In genomic region chr7:73377307-73377706, GRCm38 (mm10) we compare ENCODE assay signal across 8 mouse cellular contexts. TPM values are rescaled to one million over a fixed set of nuclear protein-coding genes. Genes with fewer than 3 reads are reported as not detected.
A peak's percentile ranks its signal among the peaks of the same experiment; 100 is the strongest.
DNase-seq lines count a peak whose midpoint lies in the region; ATAC-seq lines count a peak whose summit lies in the region.

No protein-coding gene starts in this region.

- no peak overlapping the region for H3K27ac ChIP-seq in kidney, embryonic 15.5 days
- no peak overlapping the region for H3K27ac ChIP-seq in embryonic facial prominence, embryonic 12.5 days
- H3K27ac ChIP-seq in hindbrain, embryonic 16.5 days (ENCODE audit: low read depth, low read length): peak overlapping the region; percentile 93
- H3K27ac ChIP-seq in midbrain, embryonic 16.5 days (ENCODE audit: low read length): peak overlapping the region; percentile 97

- no peaks in the 10 kb centered on the region for H3K36me3 ChIP-seq in kidney, embryonic 15.5 days
- no peaks in the 10 kb centered on the region for H3K36me3 ChIP-seq in embryonic facial prominence, embryonic 12.5 days
- H3K36me3 ChIP-seq in hindbrain, embryonic 16.5 days (ENCODE audit: control insufficient read depth, insufficient read depth, low read length): no peaks in the 10 kb centered on the region
- no peaks in the 10 kb centered on the region for H3K36me3 ChIP-seq in midbrain, embryonic 16.5 days (ENCODE audit: control insufficient read depth, insufficient read depth, low read length)

- peaks cover 29% of the 10 kb centered on the region for H3K4me1 ChIP-seq in kidney, embryonic 15.5 days
- H3K4me1 ChIP-seq in embryonic facial prominence, embryonic 12.5 days: peaks cover 22% of the 10 kb centered on the region
- peaks cover 15% of the 10 kb centered on the region for H3K4me1 ChIP-seq in hindbrain, embryonic 16.5 days (ENCODE audit: control insufficient read depth, insufficient read depth, low read depth, low read length)
- peaks cover 43% of the 10 kb centered on the region for H3K4me1 ChIP-seq in midbrain, embryonic 16.5 days (ENCODE audit: control insufficient read depth, insufficient read depth, low read length)

- WGBS in kidney, embryonic 15.5 days: 61% methylated on average over 12 of the region's 12 CpGs
- 50% methylated on average over 12 of the region's 12 CpGs for WGBS in embryonic facial prominence, embryonic 12.5 days
- WGBS in hindbrain, embryonic 16.5 days: 11% methylated on average over 12 of the region's 12 CpGs
- WGBS in midbrain, embryonic 16.5 days: 7% methylated on average over 12 of the region's 12 CpGs

- H3K4me3 ChIP-seq in kidney, embryonic 15.5 days (replicated peaks): no peak overlapping the region
- H3K4me3 ChIP-seq in embryonic facial prominence, embryonic 12.5 days: peak overlapping the region; percentile 68
- peak overlapping the region; percentile 73 for H3K4me3 ChIP-seq in hindbrain, embryonic 16.5 days (ENCODE audit: low read length)
- peak overlapping the region; percentile 84 for H3K4me3 ChIP-seq in midbrain, embryonic 16.5 days (ENCODE audit: low read depth, low read length)

- H3K27me3 ChIP-seq in kidney, embryonic 15.5 days: peaks cover 68% of the 10 kb centered on the region
- H3K27me3 ChIP-seq in embryonic facial prominence, embryonic 12.5 days: peaks cover 39% of the 10 kb centered on the region
- H3K27me3 ChIP-seq in hindbrain, embryonic 16.5 days (replicated peaks; ENCODE audit: control insufficient read depth, insufficient read depth, low read length): no peaks in the 10 kb centered on the region
- no peaks in the 10 kb centered on the region for H3K27me3 ChIP-seq in midbrain, embryonic 16.5 days (ENCODE audit: control insufficient read depth, insufficient read depth, low read depth, low read length)

- H3K4me2 ChIP-seq in kidney, embryonic 15.5 days: peak overlapping the region; percentile 100; the same call in 1 of the 2 replicates
- H3K4me2 ChIP-seq in embryonic facial prominence, embryonic 12.5 days (replicated peaks): peak overlapping the region; percentile 98
- H3K4me2 ChIP-seq in hindbrain, embryonic 16.5 days (ENCODE audit: low read length): peak overlapping the region; percentile 90
- H3K4me2 ChIP-seq in midbrain, embryonic 16.5 days (ENCODE audit: low read length): peak overlapping the region; percentile 84

- no peaks in the 10 kb centered on the region for H3K9me3 ChIP-seq in kidney, embryonic 15.5 days (replicated peaks)
- H3K9me3 ChIP-seq in embryonic facial prominence, embryonic 12.5 days: no peaks in the 10 kb centered on the region
- no peaks in the 10 kb centered on the region for H3K9me3 ChIP-seq in hindbrain, embryonic 16.5 days (ENCODE audit: control insufficient read depth, low read length)
- no peaks in the 10 kb centered on the region for H3K9me3 ChIP-seq in midbrain, embryonic 16.5 days (replicated peaks; ENCODE audit: control insufficient read depth, low read length, poor library complexity, severe bottlenecking)

- ATAC-seq in kidney, embryonic 15.5 days (replicated peaks; ENCODE audit: low FRiP score): no peak
- no peak for ATAC-seq in embryonic facial prominence, embryonic 12.5 days (ENCODE audit: insufficient number of reproducible peaks, insufficient read depth, low FRiP score, low TSS enrichment)
- ATAC-seq in hindbrain, embryonic 16.5 days: no peak
- no peak for ATAC-seq in midbrain, embryonic 16.5 days

- DNase-seq in kidney, postnatal 4 days: no peak
- DNase-seq in thymus, postnatal 10 days (ENCODE audit: low spot score in 2 of 2): no peak
- DNase-seq in adrenal gland, adult 2 months: no peak
- no peak for DNase-seq in gastrocnemius, adult 18-20 months (ENCODE audit: low spot score)

- no peak overlapping the region for H3K9ac ChIP-seq in kidney, embryonic 15.5 days
- peak overlapping the region; percentile 8; the same call in 1 of the 2 replicates for H3K9ac ChIP-seq in embryonic facial prominence, embryonic 12.5 days
- peak overlapping the region; percentile 90 for H3K9ac ChIP-seq in hindbrain, embryonic 16.5 days (ENCODE audit: low read depth, low read length)
- peak overlapping the region; percentile 95 for H3K9ac ChIP-seq in midbrain, embryonic 16.5 days (ENCODE audit: low read depth, low read length)

RNA-seq across cellular contexts. Expression of gene Rgma, which starts 2.0 kb away (rescaled TPM):
- polyA plus RNA-seq in kidney, embryonic 15.5 days (2015; fragmentation: Nextera tagmentation; extraction: Ambion mirVana): 11.7 and 13.7 TPM in 2 replicates
- 24.3 and 28.1 TPM in 2 replicates for polyA plus RNA-seq in embryonic facial prominence, embryonic 12.5 days (2016; fragmentation: Nextera tagmentation; extraction: Ambion mirVana)
- polyA plus RNA-seq in hindbrain, embryonic 16.5 days (2015; fragmentation: Nextera tagmentation; extraction: Ambion mirVana): 30.9 and 39.8 TPM in 2 replicates
- polyA plus RNA-seq in midbrain, embryonic 16.5 days (2015; fragmentation: Nextera tagmentation; extraction: Ambion mirVana): 38.4 and 38.6 TPM in 2 replicates
- total RNA-seq in adrenal gland, adult 2 months (2021): 10 to 100 TPM in 1 of 2 experiments, 1 to 10 TPM in 1; 8.2 to 24.1 TPM
- 21.6 and 22.8 TPM in 2 replicates for polyA plus RNA-seq in adrenal gland, adult 2 months (2012; rRNA removed)
- 10 to 100 TPM; 42.0 to 54.6 TPM for total RNA-seq in gastrocnemius, adult 18-20 months (2021)

Comparison
In these comparisons a context has a peak if more than half of its experiments do, and no peak if none do; other contexts are left out.
1. H3K27ac ChIP-seq: peak in hindbrain, embryonic 16.5 days (single experiment) and midbrain, embryonic 16.5 days (single experiment); none in kidney, embryonic 15.5 days (single experiment) and embryonic facial prominence, embryonic 12.5 days (single experiment).
2. Peak in every context shown above with its lines, with median percentiles within 50 percentile points of each other: H3K4me2 ChIP-seq.